Mouse (Mus musculus): ENCODE results near the gene Tdg. TPM values are rescaled to one million over a fixed set of nuclear protein-coding genes. Genes with fewer than 3 reads are reported as not detected.

The Tdg gene
- total RNA-seq, 2 experiments from 2014 or later = 14.2 to 17.4 TPM

DNA sequence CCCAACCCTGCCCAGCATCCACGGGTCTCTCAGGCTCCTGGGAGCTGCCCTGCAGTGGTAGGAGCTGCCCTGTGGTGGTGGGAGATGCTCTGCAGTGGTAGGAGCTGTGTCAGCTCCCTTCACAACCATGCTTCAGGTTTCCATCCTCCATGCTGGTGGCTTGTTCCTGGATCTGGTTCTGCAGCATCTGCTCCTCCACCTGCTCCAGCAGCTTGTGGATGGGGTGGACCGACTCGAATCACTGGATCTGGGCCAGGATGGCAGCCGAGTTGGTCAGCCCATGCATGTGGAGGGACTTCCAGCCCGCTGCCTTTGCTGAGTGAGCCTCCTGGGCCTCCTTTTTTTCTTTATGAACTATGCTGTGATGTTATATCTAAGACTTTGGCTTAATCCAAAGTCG lies 47.3 kb downstream of the Tdg start:
- no peak for DNase-seq
- H3K27ac ChIP-seq = no peak overlapping the region
- no peak overlapping the region for H3K4me3 ChIP-seq
- no peak for TF ChIP-seq CTCF (IDR thresholded peaks at IDR 0.05)
- intact Hi-C loops (cut with DNase I) = no loop called here

- TF ChIP-seq CTCF (IDR thresholded peaks at IDR 0.05) = no peak
- no peak overlapping the region for H3K27ac ChIP-seq
- DNase-seq = no peak
- no peak overlapping the region for H3K4me3 ChIP-seq
- intact Hi-C loops (cut with DNase I) = no loop called here
These were observed 51.1 kb downstream of the Tdg start for GRCm38 (mm10) chr10:82680769-82681168.

- TF ChIP-seq CTCF (IDR thresholded peaks at IDR 0.05) = no peak
- Histone ChIP-seq H3K27ac (no peak overlapping the region), H3K4me3 (no peak overlapping the region)
- DNase-seq = no peak
- intact Hi-C loops (cut with DNase I) = no loop called here
These were observed 52.0 kb downstream of the Tdg start for GRCm38 (mm10) chr10:82681639-82682038.

DNA sequence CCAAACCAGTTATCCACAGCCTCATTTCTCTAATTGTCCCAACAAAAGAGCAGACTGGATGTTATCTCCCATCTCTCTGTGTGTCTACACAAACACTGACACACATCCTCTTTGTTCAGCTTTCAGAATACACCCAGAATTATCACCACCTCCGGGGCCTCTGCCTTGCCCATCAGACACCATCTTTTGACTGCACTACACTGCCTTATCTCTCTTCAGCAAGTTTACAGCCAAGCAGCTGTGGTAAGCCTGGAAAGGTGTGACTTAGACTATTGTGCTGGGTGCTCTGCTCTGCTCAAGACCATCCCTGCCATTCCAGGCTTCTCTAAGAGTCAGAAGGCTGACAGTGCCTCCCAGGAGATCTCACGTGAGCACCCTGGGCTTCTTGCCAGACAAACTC lies 55.8 kb downstream of the Tdg start:
- intact Hi-C loops (cut with DNase I) = no loop called here
- Histone ChIP-seq H3K27ac (no peak overlapping the region), H3K4me3 (no peak overlapping the region)
- no peak for TF ChIP-seq CTCF (IDR thresholded peaks at IDR 0.05)
- no peak for DNase-seq

DNA sequence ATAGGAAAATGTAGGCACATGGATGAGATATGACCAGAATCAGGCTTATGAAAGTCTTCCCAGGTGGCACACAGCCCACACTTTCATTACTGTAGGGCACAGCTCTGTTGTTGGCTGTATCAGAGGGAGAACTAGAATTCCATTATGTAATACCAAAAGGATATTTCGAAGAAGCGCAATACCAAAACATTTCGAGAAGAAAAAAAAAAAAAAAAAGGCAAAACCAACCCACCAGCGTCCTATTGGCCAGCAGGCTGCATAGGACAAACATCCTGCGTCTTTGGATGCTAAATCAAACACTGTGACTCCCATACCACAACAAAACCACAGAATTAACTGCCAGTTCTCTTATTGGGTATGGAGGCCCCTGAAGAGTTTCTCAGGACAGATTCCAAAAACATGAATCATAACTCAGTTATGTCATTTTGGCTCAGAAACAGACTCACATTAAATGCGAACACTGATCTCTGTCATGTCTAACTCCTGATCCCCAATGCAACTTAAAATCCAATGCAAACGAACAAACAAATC lies 60.1 kb downstream of the Tdg start:
- peak; percentile 46 for DNase-seq
- peak overlapping the region; percentile 66 for H3K4me3 ChIP-seq
- H3K27ac ChIP-seq = peak overlapping the region; percentile 79
- intact Hi-C loops (cut with DNase I) = no loop called here
- no peak for TF ChIP-seq CTCF (IDR thresholded peaks at IDR 0.05)

- H3K4me3 ChIP-seq = peak within 1 kb of the TSS; percentile 66
- H3K27ac ChIP-seq = peak within 1 kb of the TSS; percentile 79
- intact Hi-C loops (cut with DNase I) = no loop called here
- DNase-seq = peak; percentile 89
- TF ChIP-seq CTCF (IDR thresholded peaks at IDR 0.05) = no peak
These were observed 60.9 kb downstream of the Tdg start, which contains the start of gene Glt8d2 for GRCm38 (mm10) chr10:82690494-82690893. Gene Glt8d2, minus strand, starts transcription at chr10:82690650.

DNA sequence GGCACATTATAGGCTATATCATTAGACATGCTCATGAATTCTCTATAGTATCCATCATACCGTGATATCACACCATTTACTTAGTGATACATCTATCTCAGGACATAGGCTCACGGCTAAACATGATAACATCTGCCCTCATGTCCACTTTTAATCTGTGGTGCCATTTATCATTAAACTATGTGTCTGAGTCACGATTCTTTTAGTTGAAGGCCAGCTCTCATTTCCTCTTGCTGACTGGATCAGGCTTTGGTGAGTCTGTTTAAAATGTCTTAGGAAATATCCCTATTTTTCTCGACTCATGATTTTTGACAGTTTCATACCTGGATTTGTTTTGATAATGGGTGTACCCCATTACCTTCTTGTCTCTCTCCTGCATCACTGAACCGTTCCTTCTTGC lies 66.3 kb downstream of the Tdg start, which contains the start of gene Hcfc2:
TSS of gene Hcfc2 (plus strand) at position 205 of the 400 bp plus-strand sequence.
- DNase-seq = no peak
- no peak within 1 kb of the TSS for H3K4me3 ChIP-seq
- H3K27ac ChIP-seq = peak within 1 kb of the TSS; percentile 56
- TF ChIP-seq CTCF (IDR thresholded peaks at IDR 0.05) = no peak
- intact Hi-C loops (cut with DNase I) = loop anchor here (2.0 kb wide), 1 partner anchor 27 kb away; no protein-coding TSS in a partner anchor

DNA sequence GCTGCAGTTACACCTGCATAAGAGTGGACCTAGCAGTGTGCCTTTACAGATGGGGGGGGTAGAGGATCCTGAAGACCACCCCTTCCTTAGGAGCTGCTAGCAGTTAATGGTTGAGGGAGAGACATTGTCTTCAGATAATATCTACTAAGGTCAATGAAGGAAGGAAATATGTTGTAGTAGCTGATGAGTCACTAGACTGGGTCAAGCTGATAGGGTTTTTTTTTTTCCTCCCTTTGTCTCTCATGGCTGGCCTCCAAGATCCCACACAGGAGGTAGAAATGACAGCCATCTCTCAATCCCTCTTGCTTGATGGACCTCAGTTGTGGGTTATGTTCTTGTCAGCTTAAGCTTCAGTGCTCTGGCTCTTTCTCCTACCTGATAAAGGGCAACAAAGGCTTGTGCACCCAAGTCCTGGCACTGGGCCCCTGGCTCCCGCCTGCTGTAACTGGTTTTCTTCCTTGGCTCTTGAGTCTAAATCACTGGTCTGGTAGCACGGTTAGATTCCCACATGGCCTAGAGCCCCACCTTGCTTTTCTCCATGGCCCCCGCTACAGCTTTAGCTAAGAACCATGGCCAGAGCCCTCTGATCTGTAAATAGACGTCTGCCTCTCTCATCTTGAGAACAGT lies 66.9 kb downstream of the Tdg start:
- Histone ChIP-seq H3K27ac (peak overlapping the region; percentile 56), H3K4me3 (no peak overlapping the region)
- DNase-seq = no peak
- intact Hi-C loops (cut with DNase I) = loop anchor here (2.0 kb wide), 1 partner anchor 28 kb away; no protein-coding TSS in a partner anchor
- no peak for TF ChIP-seq CTCF (IDR thresholded peaks at IDR 0.05)

DNA sequence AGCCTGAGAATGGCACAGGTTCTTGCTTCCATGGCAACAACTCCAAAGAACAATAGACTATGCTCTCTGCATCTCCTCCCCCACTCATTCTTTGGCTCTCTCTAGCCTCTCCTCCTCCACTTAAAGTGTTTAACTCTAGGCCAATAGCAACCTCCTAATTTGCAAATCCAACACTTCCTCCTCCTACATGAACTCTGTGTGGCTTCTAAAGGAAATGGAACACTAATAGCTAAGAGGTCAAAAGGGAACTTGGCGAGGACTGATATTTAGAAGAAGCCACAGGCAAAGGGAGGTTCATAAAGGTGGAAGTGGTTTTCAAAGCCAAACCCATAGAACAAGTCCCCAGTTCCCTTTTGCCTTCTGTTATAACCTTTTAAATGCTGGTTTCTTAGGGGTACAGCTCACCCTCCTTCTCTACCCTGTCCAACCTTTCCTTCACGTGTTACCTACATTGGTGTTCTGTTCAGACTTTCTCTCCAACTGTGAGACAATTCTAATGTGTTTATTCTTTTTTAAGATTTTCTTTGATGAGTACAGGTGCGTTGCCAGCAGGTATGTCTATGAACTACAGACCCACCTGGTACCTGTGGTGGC lies 67.8 kb downstream of the Tdg start:
- no peak for DNase-seq
- H3K4me3 ChIP-seq = no peak overlapping the region
- TF ChIP-seq CTCF (IDR thresholded peaks at IDR 0.05) = no peak
- intact Hi-C loops (cut with DNase I) = loop anchor here (2.0 kb wide), 1 partner anchor 29 kb away; no protein-coding TSS in a partner anchor
- peak overlapping the region; percentile 88; the same call in 1 of the 2 replicates for H3K27ac ChIP-seq

DNA sequence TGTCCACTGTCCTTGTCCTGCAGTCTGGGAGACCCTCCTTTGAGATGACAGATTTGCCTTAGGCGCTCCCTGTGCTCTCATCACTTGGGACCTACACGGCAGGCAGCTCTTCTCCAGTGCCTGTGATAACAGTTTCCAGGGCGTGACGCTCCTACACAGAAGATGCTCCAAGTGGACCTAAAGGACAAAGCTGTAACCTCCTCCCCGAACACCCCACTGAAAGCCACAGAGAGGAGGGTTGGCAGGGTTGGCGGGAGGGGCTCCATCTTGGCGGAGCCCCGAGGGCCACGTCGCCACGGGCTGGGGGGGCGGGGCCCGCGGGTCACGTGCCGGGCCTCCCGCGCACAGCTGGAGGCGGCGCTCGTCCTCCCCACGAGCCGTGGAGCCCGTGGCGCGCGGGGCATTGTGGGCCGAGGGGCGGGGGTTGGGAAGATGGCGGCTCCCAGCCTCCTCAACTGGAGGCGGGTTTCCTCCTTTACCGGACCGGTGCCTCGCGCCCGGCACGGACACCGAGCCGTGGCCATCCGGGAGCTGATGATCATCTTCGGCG lies 69.2 kb downstream of the Tdg start:
- intact Hi-C loops (cut with DNase I) = loop anchor here (1.0 kb wide), 1 partner anchor 65 kb away; no protein-coding TSS in a partner anchor
- H3K27ac ChIP-seq = peak overlapping the region; percentile 88
- TF ChIP-seq CTCF (IDR thresholded peaks at IDR 0.05) = peak; percentile 4; the same call in 1 of the 2 replicates
- H3K4me3 ChIP-seq = peak overlapping the region; percentile 99
- DNase-seq = peak; percentile 96

DNA sequence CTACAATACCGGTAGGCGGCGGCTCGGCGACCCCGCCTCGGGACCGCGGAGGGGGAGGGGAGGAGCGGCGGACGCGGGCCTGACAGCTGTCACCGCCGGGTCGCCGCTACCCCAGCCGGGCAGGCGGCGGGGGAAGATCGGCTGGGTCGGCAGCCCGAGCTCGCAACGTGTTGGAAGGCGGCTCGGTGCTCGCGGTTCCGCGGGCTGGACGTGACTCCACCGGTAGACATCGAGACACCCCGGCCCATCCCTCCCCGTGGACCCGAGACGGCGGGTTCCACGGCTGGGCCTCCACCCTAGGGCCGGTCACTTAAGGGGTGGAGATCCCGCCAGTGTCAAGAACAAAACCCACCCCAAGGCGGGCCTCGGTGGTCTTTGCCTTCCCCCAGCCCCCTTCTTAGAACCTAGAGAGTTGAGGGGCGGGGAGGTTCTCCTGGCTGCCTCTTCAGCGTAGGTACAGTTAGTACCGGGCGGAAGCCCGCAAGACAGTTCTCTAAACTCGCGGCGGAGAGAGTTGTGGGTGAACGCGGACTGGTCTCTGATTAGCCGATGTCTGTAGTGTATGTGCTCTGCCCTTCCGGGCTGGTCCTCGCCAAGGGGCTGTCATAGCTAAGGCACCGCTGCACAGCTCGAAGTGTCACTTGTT lies 69.8 kb downstream of the Tdg start:
- intact Hi-C loops (cut with DNase I) = loop anchor here (1.0 kb wide), 1 partner anchor 64 kb away; no protein-coding TSS in a partner anchor
- DNase-seq = peak; percentile 29
- Histone ChIP-seq H3K4me3 (peak overlapping the region; percentile 99), H3K27ac (peak overlapping the region; percentile 88)
- TF ChIP-seq CTCF (IDR thresholded peaks at IDR 0.05) = peak; percentile 0; the same call in 1 of the 2 replicates

Other genes starting within 250 kb of the Tdg start
- gene Gm1553, start 137.2 kb upstream of the Tdg start, total RNA-seq (2021) = not detected
- 10 to 100 TPM; 31.5 to 43.1 TPM for gene 1190007I07Rik, start 6.6 kb upstream of the Tdg start, total RNA-seq (2021)
- gene Glt8d2, start 60.8 kb downstream of the Tdg start, total RNA-seq (2021) = 1 to 10 TPM; 1.5 to 3.0 TPM
- 10 to 100 TPM; 23.0 to 25.5 TPM for gene Hcfc2, start 66.3 kb downstream of the Tdg start, total RNA-seq (2021)
- 10 to 100 TPM; 31.7 to 37.5 TPM for gene Nfyb, start 134.3 kb downstream of the Tdg start, total RNA-seq (2021)
- 10 to 100 TPM; 58.2 to 76.0 TPM for gene Txnrd1, start 204.1 kb downstream of the Tdg start, total RNA-seq (2021)
- 1 to 10 TPM in 1 of 2 experiments, under 1 TPM in 1; 0.59 to 2.5 TPM for gene Eid3, start 236.8 kb downstream of the Tdg start, total RNA-seq (2021)

Data from gastrocnemius, adult 2 months (tissue).